Mouse (Mus musculus): Measurements from ENCODE around the gene Gm17490. TPM values are rescaled to one million over a fixed set of nuclear protein-coding genes. Genes with fewer than 3 reads are reported as not detected.

Gene Gm17490
- polyA plus RNA-seq, 1 experiment, result not detected

GRCm38 (mm10) chr2:11645297-11645696, 19.2 kb upstream of the Gm17490 start:
- no peaks in the 10 kb centered on the region for H3K4me1 ChIP-seq (ENCODE audit: control insufficient read depth, insufficient read depth, low read length)
- H3K4me3 ChIP-seq (replicated peaks; ENCODE audit: insufficient read depth, low read depth, low read length), result no peak overlapping the region
- no peak for TF ChIP-seq CTCF (IDR thresholded peaks at IDR 0.05; ENCODE audit: borderline replicate concordance, insufficient read depth, low read depth, low read length)
- TF ChIP-seq POLR2A (IDR thresholded peaks at IDR 0.05; ENCODE audit: borderline replicate concordance, insufficient read depth, low read length), result no peak
- DNase-seq, result no peak
- no peaks in the 10 kb centered on the region for H3K27me3 ChIP-seq (ENCODE audit: control insufficient read depth, insufficient read depth, low read length)
- WGBS, result 93% methylated on average over 2 of the region's 2 CpGs
- no peak overlapping the region for H3K27ac ChIP-seq (ENCODE audit: insufficient read depth, low read length)

GRCm38 (mm10) chr2:11644057-11644456, 18.0 kb upstream of the Gm17490 start:
- 90% methylated on average over 1 of the region's 1 CpGs for WGBS
- TF ChIP-seq POLR2A (IDR thresholded peaks at IDR 0.05; ENCODE audit: borderline replicate concordance, insufficient read depth, low read length) (no peak), CTCF (IDR thresholded peaks at IDR 0.05; ENCODE audit: borderline replicate concordance, insufficient read depth, low read depth, low read length) (no peak)
- Histone ChIP-seq H3K27me3 (ENCODE audit: control insufficient read depth, insufficient read depth, low read length) (no peaks in the 10 kb centered on the region), H3K4me1 (ENCODE audit: control insufficient read depth, insufficient read depth, low read length) (no peaks in the 10 kb centered on the region), H3K27ac (ENCODE audit: insufficient read depth, low read length) (no peak overlapping the region), H3K4me3 (replicated peaks; ENCODE audit: insufficient read depth, low read depth, low read length) (no peak overlapping the region)
- no peak for DNase-seq

- no peak for DNase-seq
Measured at GRCm38 (mm10) chr2:11642451-11642941, 16.4 kb upstream of the Gm17490 start, which contains the start of gene Il2ra. Il2ra (plus strand) TSS chr2:11642807.

GRCm38 (mm10) chr2:11637115-11637514, 11.1 kb upstream of the Gm17490 start:
- H3K4me3 ChIP-seq (replicated peaks; ENCODE audit: insufficient read depth, low read depth, low read length), result no peak overlapping the region
- no peak for DNase-seq
- H3K4me1 ChIP-seq (ENCODE audit: control insufficient read depth, insufficient read depth, low read length), result no peaks in the 10 kb centered on the region
- WGBS, result 80% methylated on average over 1 of the region's 1 CpGs
- TF ChIP-seq POLR2A (IDR thresholded peaks at IDR 0.05; ENCODE audit: borderline replicate concordance, insufficient read depth, low read length) (no peak), CTCF (IDR thresholded peaks at IDR 0.05; ENCODE audit: borderline replicate concordance, insufficient read depth, low read depth, low read length) (no peak)
- no peak overlapping the region for H3K27ac ChIP-seq (ENCODE audit: insufficient read depth, low read length)
- H3K27me3 ChIP-seq (ENCODE audit: control insufficient read depth, insufficient read depth, low read length), result no peaks in the 10 kb centered on the region

More at GRCm38 (mm10) chr2:11642451-11642941, 16.4 kb upstream of the Gm17490 start, which contains the start of gene Il2ra:
- Histone ChIP-seq H3K4me1 (ENCODE audit: control insufficient read depth, insufficient read depth, low read length) (no peaks in the 10 kb centered on the region), H3K27me3 (ENCODE audit: control insufficient read depth, insufficient read depth, low read length) (no peaks in the 10 kb centered on the region), H3K27ac (ENCODE audit: insufficient read depth, low read length) (no peak within 1 kb of the TSS), H3K4me3 (replicated peaks; ENCODE audit: insufficient read depth, low read depth, low read length) (no peak within 1 kb of the TSS)
- 59% methylated on average over 3 of the region's 3 CpGs for WGBS
- TF ChIP-seq POLR2A (IDR thresholded peaks at IDR 0.05; ENCODE audit: borderline replicate concordance, insufficient read depth, low read length) (no peak), CTCF (IDR thresholded peaks at IDR 0.05; ENCODE audit: borderline replicate concordance, insufficient read depth, low read depth, low read length) (no peak)

- no peak overlapping the region for H3K27ac ChIP-seq (ENCODE audit: insufficient read depth, low read length)
- no peaks in the 10 kb centered on the region for H3K27me3 ChIP-seq (ENCODE audit: control insufficient read depth, insufficient read depth, low read length)
- no peaks in the 10 kb centered on the region for H3K4me1 ChIP-seq (ENCODE audit: control insufficient read depth, insufficient read depth, low read length)
- H3K4me3 ChIP-seq (replicated peaks; ENCODE audit: insufficient read depth, low read depth, low read length), result no peak overlapping the region
- TF ChIP-seq POLR2A (IDR thresholded peaks at IDR 0.05; ENCODE audit: borderline replicate concordance, insufficient read depth, low read length), result no peak
- TF ChIP-seq CTCF (IDR thresholded peaks at IDR 0.05; ENCODE audit: borderline replicate concordance, insufficient read depth, low read depth, low read length), result no peak
- WGBS, result 74% methylated on average over 3 of the region's 3 CpGs
- DNase-seq, result no peak
Measured at GRCm38 (mm10) chr2:11636138-11636480, 10.0 kb upstream of the Gm17490 start.

- Histone ChIP-seq H3K4me3 (replicated peaks; ENCODE audit: insufficient read depth, low read depth, low read length) (no peak overlapping the region), H3K27ac (ENCODE audit: insufficient read depth, low read length) (no peak overlapping the region), H3K27me3 (ENCODE audit: control insufficient read depth, insufficient read depth, low read length) (no peaks in the 10 kb centered on the region), H3K4me1 (ENCODE audit: control insufficient read depth, insufficient read depth, low read length) (no peaks in the 10 kb centered on the region)
- 96% methylated on average over 5 of the region's 5 CpGs for WGBS
- no peak for DNase-seq
- no peak for TF ChIP-seq CTCF (IDR thresholded peaks at IDR 0.05; ENCODE audit: borderline replicate concordance, insufficient read depth, low read depth, low read length)
- TF ChIP-seq POLR2A (IDR thresholded peaks at IDR 0.05; ENCODE audit: borderline replicate concordance, insufficient read depth, low read length), result no peak
Measured at GRCm38 (mm10) chr2:11635471-11636137, 9.5 kb upstream of the Gm17490 start.

- WGBS, result 88% methylated on average over 6 of the region's 6 CpGs
- DNase-seq, result no peak
- TF ChIP-seq POLR2A (IDR thresholded peaks at IDR 0.05; ENCODE audit: borderline replicate concordance, insufficient read depth, low read length), result no peak
- no peak for TF ChIP-seq CTCF (IDR thresholded peaks at IDR 0.05; ENCODE audit: borderline replicate concordance, insufficient read depth, low read depth, low read length)
- Histone ChIP-seq H3K27me3 (ENCODE audit: control insufficient read depth, insufficient read depth, low read length) (no peaks in the 10 kb centered on the region), H3K4me3 (replicated peaks; ENCODE audit: insufficient read depth, low read depth, low read length) (no peak overlapping the region), H3K4me1 (ENCODE audit: control insufficient read depth, insufficient read depth, low read length) (no peaks in the 10 kb centered on the region), H3K27ac (ENCODE audit: insufficient read depth, low read length) (no peak overlapping the region)
Measured at GRCm38 (mm10) chr2:11635035-11635434, 9.0 kb upstream of the Gm17490 start.

GRCm38 (mm10) chr2:11623726-11624125, 2.3 kb downstream of the Gm17490 start:
- 82% methylated on average over 2 of the region's 2 CpGs for WGBS
- no peak overlapping the region for H3K4me3 ChIP-seq (replicated peaks; ENCODE audit: insufficient read depth, low read depth, low read length)
- H3K27me3 ChIP-seq (ENCODE audit: control insufficient read depth, insufficient read depth, low read length), result no peaks in the 10 kb centered on the region
- DNase-seq, result no peak
- H3K27ac ChIP-seq (ENCODE audit: insufficient read depth, low read length), result no peak overlapping the region
- no peaks in the 10 kb centered on the region for H3K4me1 ChIP-seq (ENCODE audit: control insufficient read depth, insufficient read depth, low read length)
- TF ChIP-seq CTCF (IDR thresholded peaks at IDR 0.05; ENCODE audit: borderline replicate concordance, insufficient read depth, low read depth, low read length) (no peak), POLR2A (IDR thresholded peaks at IDR 0.05; ENCODE audit: borderline replicate concordance, insufficient read depth, low read length) (no peak)

Data from cerebellum, adult 2 months (tissue).